ENCODE assay signal across 33 mouse cellular contexts in the genomic region with DNA sequence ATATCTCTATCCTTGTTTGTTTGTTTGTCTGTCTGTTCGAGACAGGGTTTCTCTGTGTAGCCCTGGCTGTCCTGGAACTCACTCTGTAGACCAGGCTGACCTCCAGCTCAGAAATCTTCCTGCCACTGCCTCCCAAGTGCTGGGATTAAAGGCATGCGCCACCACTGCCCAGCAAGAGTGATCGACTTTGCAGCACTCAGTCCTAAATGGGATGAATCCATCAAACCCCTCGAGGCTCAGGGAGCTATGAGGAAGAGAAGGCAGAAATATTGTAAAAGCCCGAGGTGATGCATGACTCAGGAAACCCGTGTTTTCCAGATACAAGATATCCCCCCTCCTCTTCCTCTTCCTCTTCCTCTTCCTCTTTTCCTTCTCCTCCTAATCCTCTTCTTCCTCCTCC. TPM values are rescaled to one million over a fixed set of nuclear protein-coding genes. Genes with fewer than 3 reads are reported as not detected.
DNase-seq lines count a peak whose midpoint lies in the region; ATAC-seq and TF ChIP-seq lines count a peak whose summit lies in the region.
"Had no signal": no experiment of that assay in that cellular context is flagged by ENCODE, and none has a peak within 500 bp of the region (broad histone marks: within the 10 kb centered on the region; RNA-seq: fewer than 3 reads in every experiment).

No protein-coding gene starts in this region.

- no peak for TF ChIP-seq POLR2A in heart, adult 2 months (IDR thresholded peaks at IDR 0.05; ENCODE audit: insufficient read depth, low read depth, low read length)
- TF ChIP-seq POLR2A in small intestine, adult 2 months (IDR thresholded peaks at IDR 0.05; ENCODE audit: low read depth, low read length): no peak

- H3K9me3 ChIP-seq in intestine, embryonic 15.5 days: no peaks in the 10 kb centered on the region
- H3K9me3 ChIP-seq: embryonic facial prominence, embryonic 12.5 days; embryonic facial prominence, embryonic 15.5 days; forebrain, embryonic 12.5 days; forebrain, embryonic 15.5 days; G1E; heart, embryonic 10.5 days; hindbrain, embryonic 13.5 days had no signal

- 62% methylated on average over 6 of the region's 6 CpGs for WGBS in heart, adult 2 months
- 62% methylated on average over 6 of the region's 6 CpGs for WGBS in intestine, embryonic 15.5 days
- 32% methylated on average over 6 of the region's 6 CpGs for WGBS in small intestine, adult 2 months

- H3K27me3 ChIP-seq in heart, adult 2 months (ENCODE audit: control insufficient read depth, insufficient read depth, low read length): no peaks in the 10 kb centered on the region
- H3K27me3 ChIP-seq in intestine, embryonic 15.5 days (replicated peaks): no peaks in the 10 kb centered on the region
- no peaks in the 10 kb centered on the region for H3K27me3 ChIP-seq in small intestine, adult 2 months (ENCODE audit: control insufficient read depth, insufficient read depth, low read length)
- H3K27me3 ChIP-seq: CH12.LX; embryonic facial prominence, embryonic 12.5 days; embryonic facial prominence, embryonic 15.5 days; forebrain, embryonic 12.5 days; forebrain, embryonic 15.5 days; hindbrain, embryonic 13.5 days; Patski had no signal

- ATAC-seq in intestine, embryonic 15.5 days: no peak; the same call in none of the 2 replicates
- no peak for ATAC-seq in erythroid progenitor cell, adult 5-6 weeks (replicated peaks; ENCODE audit: low FRiP score, poor library complexity, severe bottlenecking)
- ATAC-seq: activated CD4-positive, CD25-positive, alpha-beta regulatory T cell, adult 4 months; forebrain, embryonic 15.5 days; hindbrain, embryonic 16.5 days; Patski had no signal

- DNase-seq in heart, adult 11 months: peak; percentile 73
- no peak for DNase-seq in heart, adult 2 months
- DNase-seq in R1 (ENCODE audit: low read depth, low spot score): peak; percentile 51
- no peak for DNase-seq in adrenal gland, adult 8-10 months
- DNase-seq in testis, postnatal 10 days (ENCODE audit: low spot score): no peak
- DNase-seq: adrenal gland, postnatal 10 days; adrenal gland, postnatal 36 days; B cell, adult 2 months; cerebellum, adult 11 months; cerebellum, adult 2 months; cerebellum, adult 9-11 months; cerebellum, postnatal 25 days; gastrocnemius, postnatal 10 days; heart, adult 18-20 months; kidney, adult 18-20 months; kidney, adult 9 months had no signal

- H3K79me2 ChIP-seq in heart, adult 2 months (replicated peaks; ENCODE audit: control insufficient read depth, insufficient read depth, low read length): no peaks in the 10 kb centered on the region

- no peak overlapping the region for H3K27ac ChIP-seq in heart, adult 2 months
- H3K27ac ChIP-seq in intestine, embryonic 15.5 days: peak overlapping the region; percentile 49
- peak overlapping the region; percentile 91 for H3K27ac ChIP-seq in small intestine, adult 2 months (ENCODE audit: insufficient read depth, low read depth, low read length)
- H3K27ac ChIP-seq: embryonic facial prominence, embryonic 12.5 days; embryonic facial prominence, embryonic 15.5 days; forebrain, embryonic 12.5 days; forebrain, embryonic 15.5 days; heart, embryonic 10.5 days; hindbrain, embryonic 13.5 days had no signal

- no peaks in the 10 kb centered on the region for H3K36me3 ChIP-seq in heart, adult 2 months (ENCODE audit: control insufficient read depth, insufficient read depth, low read length)
- H3K36me3 ChIP-seq in intestine, embryonic 15.5 days: no peaks in the 10 kb centered on the region
- no peaks in the 10 kb centered on the region for H3K36me3 ChIP-seq in small intestine, adult 2 months (ENCODE audit: control insufficient read depth, insufficient read depth, low read length)
- H3K36me3 ChIP-seq: embryonic facial prominence, embryonic 12.5 days; embryonic facial prominence, embryonic 15.5 days; forebrain, embryonic 12.5 days; forebrain, embryonic 15.5 days; G1E; heart, embryonic 10.5 days; hindbrain, embryonic 13.5 days had no signal

- no peak for TF ChIP-seq EP300 in heart, adult 2 months (IDR thresholded peaks at IDR 0.05; ENCODE audit: insufficient read depth, low read depth, low read length)

- TF ChIP-seq CTCF in heart, adult 2 months (IDR thresholded peaks at IDR 0.05): no peak
- no peak for TF ChIP-seq CTCF in small intestine, adult 2 months (IDR thresholded peaks at IDR 0.05; ENCODE audit: extremely low read depth, insufficient read length, insufficient replicate concordance, low read depth, low read length)

- no peaks in the 10 kb centered on the region for H3K4me1 ChIP-seq in heart, adult 2 months (ENCODE audit: control insufficient read depth, insufficient read depth, low read length)
- H3K4me1 ChIP-seq in intestine, embryonic 15.5 days (replicated peaks): no peaks in the 10 kb centered on the region
- peaks cover 4% of the 10 kb centered on the region; the same call in 1 of the 2 replicates for H3K4me1 ChIP-seq in small intestine, adult 2 months (ENCODE audit: control insufficient read depth, insufficient read depth, insufficient read length, low read length)
- H3K4me1 ChIP-seq: embryonic facial prominence, embryonic 12.5 days; embryonic facial prominence, embryonic 15.5 days; forebrain, embryonic 15.5 days; heart, embryonic 10.5 days; hindbrain, embryonic 13.5 days had no signal

- intact Hi-C loops in heart, adult 2 months (cut with DNase I): no loop called here

- no peak overlapping the region for H3K9ac ChIP-seq in heart, adult 2 months (ENCODE audit: low read depth, low read length)
- no peak overlapping the region for H3K9ac ChIP-seq in intestine, embryonic 15.5 days
- H3K9ac ChIP-seq: embryonic facial prominence, embryonic 12.5 days; embryonic facial prominence, embryonic 15.5 days; forebrain, embryonic 12.5 days; forebrain, embryonic 15.5 days; hindbrain, embryonic 13.5 days had no signal

- H3K4me3 ChIP-seq in heart, adult 2 months: no peak overlapping the region
- H3K4me3 ChIP-seq in intestine, embryonic 15.5 days (replicated peaks): no peak overlapping the region
- H3K4me3 ChIP-seq in small intestine, adult 2 months (ENCODE audit: low read depth, low read length): no peak overlapping the region
- H3K4me3 ChIP-seq: embryonic facial prominence, embryonic 12.5 days; embryonic facial prominence, embryonic 15.5 days; forebrain, embryonic 12.5 days; forebrain, embryonic 15.5 days; heart, embryonic 10.5 days; hindbrain, embryonic 13.5 days had no signal

- no peak overlapping the region for H3K4me2 ChIP-seq in intestine, embryonic 15.5 days (replicated peaks)
- H3K4me2 ChIP-seq: embryonic facial prominence, embryonic 12.5 days; embryonic facial prominence, embryonic 15.5 days; forebrain, embryonic 12.5 days; forebrain, embryonic 15.5 days; hindbrain, embryonic 13.5 days had no signal

RNA-seq across cellular contexts. Expression of a gene that starts 9.7 kb away (rescaled TPM):
- total RNA-seq in heart, adult 2 months (2021): 10 to 100 TPM; 14.5 to 15.0 TPM
- polyA plus RNA-seq in heart, adult 2 months (2012; rRNA removed): 2.5 and 6.2 TPM in 2 replicates
- 4.4 and 5.0 TPM in 2 replicates for polyA plus RNA-seq in intestine, embryonic 15.5 days (2015; fragmentation: Nextera tagmentation; extraction: Ambion mirVana)
- 0.29 and 1.1 TPM in 2 replicates for polyA plus RNA-seq in small intestine, adult 2 months (2012; rRNA removed)
- total RNA-seq in adrenal gland, adult 8-10 months (2022): 10 to 100 TPM; 23.4 to 37.3 (median 27.2) TPM
- total RNA-seq in erythroid progenitor cell, adult 5-6 weeks (2015; ENCODE audit: low replicate concordance): 23.4 and 43.6 TPM in 2 replicates
- total RNA-seq in erythroid progenitor cell, adult 5-6 weeks (2017; ENCODE audit: low replicate concordance): 9.1 and 22.3 TPM in 2 replicates

RNA-seq across cellular contexts. Expression of a gene that starts 10.1 kb away (rescaled TPM):
- total RNA-seq in heart, adult 2 months (2021): 1 to 10 TPM; 3.2 to 3.3 TPM
- 2.3 and 5.5 TPM in 2 replicates for polyA plus RNA-seq in heart, adult 2 months (2012; rRNA removed)
- not detected in 2 replicates for polyA plus RNA-seq in intestine, embryonic 15.5 days (2015; fragmentation: Nextera tagmentation; extraction: Ambion mirVana)
- polyA plus RNA-seq in small intestine, adult 2 months (2012; rRNA removed): 0.61 and 1.0 TPM in 2 replicates
- total RNA-seq in adrenal gland, adult 8-10 months (2022): 10 to 100 TPM in 3 of 4 experiments, 1 to 10 TPM in 1; 8.8 to 25.1 (median 17.5) TPM
- total RNA-seq in erythroid progenitor cell, adult 5-6 weeks (2015; ENCODE audit: low replicate concordance): 5.4 TPM in 1 of 2 replicates, not detected in the other
- total RNA-seq in erythroid progenitor cell, adult 5-6 weeks (2017; ENCODE audit: low replicate concordance): 25.3 and 36.0 TPM in 2 replicates
- polyA plus RNA-seq: activated CD4-positive, CD25-positive, alpha-beta regulatory T cell, adult 4 months; embryonic facial prominence, embryonic 12.5 days; embryonic facial prominence, embryonic 15.5 days; forebrain, embryonic 12.5 days; forebrain, embryonic 15.5 days; G1E; heart, embryonic 10.5 days; heart, embryonic 14.5 days; heart, postnatal 0 days; hindbrain, embryonic 13.5 days; hindbrain, embryonic 16.5 days; kidney, embryonic 16.5 days had no signal

RNA-seq across cellular contexts. Expression of a gene that starts 19.1 kb away (rescaled TPM):
- total RNA-seq in heart, adult 2 months (2021): under 1 TPM; 0.36 to 0.73 TPM
- polyA plus RNA-seq in heart, adult 2 months (2012; rRNA removed): 0.45 and 0.47 TPM in 2 replicates
- 0.40 and 0.86 TPM in 2 replicates for polyA plus RNA-seq in intestine, embryonic 15.5 days (2015; fragmentation: Nextera tagmentation; extraction: Ambion mirVana)
- 4.3 and 8.2 TPM in 2 replicates for polyA plus RNA-seq in small intestine, adult 2 months (2012; rRNA removed)
- total RNA-seq in adrenal gland, adult 8-10 months (2022): under 1 TPM in 3 of 4 experiments, not detected in 1; 0.45 to 0.65 (median 0.62) TPM
- 2.9 TPM in 1 of 2 replicates, not detected in the other for total RNA-seq in erythroid progenitor cell, adult 5-6 weeks (2015; ENCODE audit: low replicate concordance)
- total RNA-seq in erythroid progenitor cell, adult 5-6 weeks (2017; ENCODE audit: low replicate concordance): 1.8 and 4.0 TPM in 2 replicates
- polyA plus RNA-seq: forebrain, embryonic 15.5 days; G1E; hindbrain, embryonic 16.5 days had no signal

Comparison
In these comparisons a context has a peak if more than half of its experiments do, and no peak if none do; other contexts are left out.
1. DNase-seq: peak in heart, adult 11 months (single experiment) and R1 (single experiment); none in heart, adult 2 months (0 of 2), adrenal gland, adult 8-10 months (single experiment) and testis, postnatal 10 days (single experiment).